Mouse (Mus musculus) heart, postnatal 14 days (tissue): ENCODE measurements around the gene Atp2a3. TPM values are rescaled to one million over a fixed set of nuclear protein-coding genes. Genes with fewer than 3 reads are reported as not detected.

ENCODE experiments used
- DNase-seq, 2 experiments: peaks; one replicate each; pipeline ENCODE4 v3.0.0; 2021 to 2022
- intact Hi-C: fragments of 180-260 bp; cut with DNase I; formaldehyde crosslinking; loops from one replicate; pipeline ENCODE4 v1.15.1; 2025
- total RNA-seq, 2 experiments: library from RNA; stranded (reverse); gene quantifications; 2 replicates each; pipeline ENCODE4 v1.2.3; 2021

Atp2a3 gene
- total RNA-seq, 2 experiments from 2014 or later = 18.4 to 19.3 TPM

- DNase-seq = peak; percentile 69 to 77
- intact Hi-C loops = no loop called here
Observed at GRCm38 (mm10) chr11:72953440-72954151, 7.4 kb upstream of the Atp2a3 start.

- no peak for DNase-seq
- intact Hi-C loops = no loop called here
Observed at GRCm38 (mm10) chr11:72954216-72954615, 6.8 kb upstream of the Atp2a3 start.

GRCm38 (mm10) chr11:72955339-72955974, 5.5 kb upstream of the Atp2a3 start:
- intact Hi-C loops = loop anchor here (5.0 kb wide), 1 partner anchor 37 kb away; no protein-coding TSS in a partner anchor
- peak; percentile 12 to 37 for DNase-seq

- no peak for DNase-seq
- intact Hi-C loops = loop anchor here (5.0 kb wide), 1 partner anchor 35 kb away; no protein-coding TSS in a partner anchor
Observed at GRCm38 (mm10) chr11:72957318-72957717, 3.7 kb upstream of the Atp2a3 start.

- intact Hi-C loops = loop anchor here (5.0 kb wide), 2 partner anchors 32 to 33 kb away; no protein-coding TSS in a partner anchor
- DNase-seq = no peak
Observed at GRCm38 (mm10) chr11:72959924-72960679, 867 bp upstream of the Atp2a3 start.

- intact Hi-C loops = loop anchor here (5.0 kb wide), 1 partner anchor 33 kb away; no protein-coding TSS in a partner anchor
- DNase-seq = no peak
Observed at GRCm38 (mm10) chr11:72960723-72961071, 272 bp upstream of the Atp2a3 start.

GRCm38 (mm10) chr11:72962378-72962777, 1.4 kb downstream of the Atp2a3 start:
- intact Hi-C loops = loop anchor here (5.0 kb wide), 1 partner anchor 35 kb away; no protein-coding TSS in a partner anchor
- DNase-seq = no peak

- intact Hi-C loops = loop anchor here (5.0 kb wide), 1 partner anchor 36 kb away; no protein-coding TSS in a partner anchor
- peak in 1 of 2 experiments; percentile 26 for DNase-seq
Observed at GRCm38 (mm10) chr11:72963058-72963788, 2.3 kb downstream of the Atp2a3 start.

GRCm38 (mm10) chr11:72963789-72964294, 2.9 kb downstream of the Atp2a3 start:
- no peak for DNase-seq
- intact Hi-C loops = loop anchor here (5.0 kb wide), 1 partner anchor 37 kb away; no protein-coding TSS in a partner anchor

GRCm38 (mm10) chr11:72974995-72975503, 14.1 kb downstream of the Atp2a3 start:
- no peak for DNase-seq
- intact Hi-C loops = no loop called here

- DNase-seq = no peak
- intact Hi-C loops = loop anchor here (5.0 kb wide), 1 partner anchor 55 kb away; no protein-coding TSS in a partner anchor
Observed at GRCm38 (mm10) chr11:72982516-72982915, 21.5 kb downstream of the Atp2a3 start.

GRCm38 (mm10) chr11:72983283-72983682, 22.3 kb downstream of the Atp2a3 start:
- intact Hi-C loops = loop anchor here (5.0 kb wide), 1 partner anchor 56 kb away; no protein-coding TSS in a partner anchor
- peak in 1 of 2 experiments; percentile 29 for DNase-seq

GRCm38 (mm10) chr11:72986745-72987144, 25.8 kb downstream of the Atp2a3 start:
- no peak for DNase-seq
- intact Hi-C loops = no loop called here

GRCm38 (mm10) chr11:72987234-72987633, 26.3 kb downstream of the Atp2a3 start:
- intact Hi-C loops = no loop called here
- DNase-seq = no peak

GRCm38 (mm10) chr11:72987807-72988206, 26.8 kb downstream of the Atp2a3 start:
- DNase-seq = no peak
- intact Hi-C loops = no loop called here

- DNase-seq = no peak
- intact Hi-C loops = no loop called here
Observed at GRCm38 (mm10) chr11:72989044-72989443, 28.1 kb downstream of the Atp2a3 start.

- DNase-seq = no peak
- intact Hi-C loops = loop anchor here (5.0 kb wide), 1 partner anchor 33 kb away; no protein-coding TSS in a partner anchor
Observed at GRCm38 (mm10) chr11:72990688-72991087, 29.7 kb downstream of the Atp2a3 start.

GRCm38 (mm10) chr11:72991961-72992360, 31.0 kb downstream of the Atp2a3 start:
- peak; percentile 40 to 53 for DNase-seq
- intact Hi-C loops = loop anchor here (5.0 kb wide), 1 partner anchor 35 kb away; no protein-coding TSS in a partner anchor

GRCm38 (mm10) chr11:72996346-72996745, 35.4 kb downstream of the Atp2a3 start:
- DNase-seq = no peak
- intact Hi-C loops = no loop called here
